Mouse (Mus musculus) lung, postnatal 14 days (tissue): ENCODE measurements around the gene Cyb561a3.

Experiments
- DNase-seq: peaks from one replicate; pipeline ENCODE4 v3.0.0; 2021

The Cyb561a3 gene

DNA sequence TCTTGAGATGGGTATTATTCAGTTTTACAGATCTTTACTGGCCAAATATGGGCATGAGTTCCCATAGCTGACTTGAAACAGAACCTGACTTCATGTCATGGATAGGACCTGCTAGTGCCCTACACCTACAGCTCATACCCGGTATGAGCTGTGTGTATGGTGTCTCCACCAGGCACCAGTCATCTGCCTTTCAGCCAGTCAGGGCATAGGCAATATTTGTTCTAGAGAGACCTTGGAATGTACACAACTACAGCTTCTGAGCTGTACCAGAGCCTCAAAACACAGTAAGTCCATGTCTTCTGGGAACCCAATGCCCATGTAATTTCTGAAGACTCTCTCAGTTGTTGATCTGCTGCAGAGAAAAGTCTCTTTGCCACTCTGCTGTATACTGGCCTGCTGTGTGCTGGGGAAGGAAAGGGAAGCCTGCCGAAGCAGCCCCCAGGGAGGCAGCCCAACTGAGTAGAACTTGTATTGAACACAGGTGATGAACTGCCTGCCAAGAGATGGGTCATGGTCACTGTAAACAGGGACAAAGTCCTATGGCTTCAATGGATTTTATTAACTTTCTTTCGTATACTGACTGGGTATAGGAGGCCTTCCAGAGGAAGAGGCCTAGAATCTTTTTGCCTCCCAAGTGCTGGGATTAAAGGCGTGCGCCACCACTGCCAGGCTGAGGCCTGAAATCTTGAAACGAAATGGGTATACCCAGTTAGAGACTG, 14.8 kb downstream of the Cyb561a3 start:
- no peak for DNase-seq

DNA sequence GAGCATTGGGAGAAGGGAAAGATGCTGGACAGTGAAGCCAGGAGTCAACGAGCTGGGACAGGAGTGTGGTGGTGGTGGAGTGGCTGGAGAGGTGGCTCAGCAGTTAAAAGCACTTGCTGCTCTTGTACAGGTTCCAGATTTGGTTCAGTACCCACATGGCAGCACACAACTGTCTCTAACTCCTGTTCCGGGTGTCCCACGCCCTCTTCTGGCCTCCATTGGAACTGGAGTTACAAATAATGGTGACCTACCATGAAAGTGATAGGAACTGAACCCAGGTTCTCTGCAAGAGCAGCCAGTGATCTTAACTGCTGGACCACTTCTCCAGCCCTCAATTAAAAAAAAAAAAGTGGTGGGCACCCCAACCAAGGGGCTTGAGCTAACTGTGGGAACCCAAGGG, 21.2 kb downstream of the Cyb561a3 start:
- DNase-seq, result peak; percentile 30

DNA sequence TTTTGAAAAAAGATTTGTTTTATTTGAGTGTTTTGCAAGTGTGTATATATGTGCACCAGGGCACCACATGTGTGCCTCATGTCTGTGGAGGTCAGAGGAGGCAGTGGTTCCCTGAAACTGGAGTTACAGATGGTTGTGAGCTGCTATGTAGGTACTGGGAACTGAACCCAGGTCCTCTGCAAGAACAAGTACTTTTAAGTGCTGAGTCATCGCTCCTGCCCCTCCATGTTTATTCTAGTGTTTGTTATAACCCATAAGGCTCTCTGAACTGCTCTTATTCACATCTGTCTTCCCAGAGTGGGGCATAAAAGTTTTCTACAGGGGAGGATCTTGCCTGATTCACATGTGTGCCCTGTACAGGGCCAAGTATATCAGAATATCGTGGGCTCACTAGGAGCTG, 22.7 kb downstream of the Cyb561a3 start:
- no peak for DNase-seq

GRCm38 (mm10) chr19:10602247-10602769, 25.3 kb downstream of the Cyb561a3 start:
- DNase-seq, result no peak

GRCm38 (mm10) chr19:10602787-10603186, 25.8 kb downstream of the Cyb561a3 start:
- peak; percentile 93 for DNase-seq

- DNase-seq, result no peak
These were observed 26.9 kb downstream of the Cyb561a3 start for GRCm38 (mm10) chr19:10603660-10604523.

- DNase-seq, result no peak
These were observed 27.6 kb downstream of the Cyb561a3 start for GRCm38 (mm10) chr19:10604534-10604933.

- peak; percentile 99 for DNase-seq
These were observed 28.4 kb downstream of the Cyb561a3 start, which contains the start of the genes Ddb1 and Tkfc for GRCm38 (mm10) chr19:10605293-10605900. Ddb1 (plus strand) TSS chr19:10605327. Tkfc (minus strand) TSS chr19:10605654.

DNA sequence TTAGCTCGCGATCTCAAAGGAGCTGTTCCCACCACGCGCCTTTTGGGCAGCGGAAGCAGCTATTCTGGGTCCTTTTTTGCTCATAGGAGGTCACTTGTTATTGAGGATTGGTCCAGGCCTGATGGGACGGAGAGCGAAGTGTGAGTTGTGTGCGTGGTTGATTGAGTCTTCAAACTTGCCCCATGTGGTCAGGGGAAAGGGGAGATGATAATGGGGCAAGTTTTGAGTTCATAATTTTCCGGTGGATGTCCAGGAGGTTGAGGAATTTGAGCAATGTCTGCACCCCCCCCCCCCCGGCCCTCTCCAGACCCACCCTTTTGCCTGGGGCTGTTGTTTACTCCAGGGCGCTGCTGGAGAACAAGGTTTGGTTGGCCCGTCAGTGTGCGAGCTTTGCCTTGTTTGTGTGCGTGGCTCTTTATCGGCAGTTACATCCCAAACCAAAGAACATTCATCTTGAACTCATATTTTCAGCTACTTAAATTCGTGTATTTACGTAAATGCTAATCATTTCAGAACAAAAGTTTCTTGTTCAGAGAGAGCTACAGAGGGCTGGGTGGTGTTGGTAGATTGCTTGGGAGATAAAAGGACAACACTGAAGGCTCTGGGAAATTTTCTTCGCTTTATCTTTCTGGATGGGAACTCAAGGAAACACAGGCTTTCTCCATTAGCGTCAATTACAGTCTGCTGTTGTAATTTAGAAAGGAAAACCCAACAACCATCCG, 29.1 kb downstream of the Cyb561a3 start:
- DNase-seq, result peak; percentile 25

DNA sequence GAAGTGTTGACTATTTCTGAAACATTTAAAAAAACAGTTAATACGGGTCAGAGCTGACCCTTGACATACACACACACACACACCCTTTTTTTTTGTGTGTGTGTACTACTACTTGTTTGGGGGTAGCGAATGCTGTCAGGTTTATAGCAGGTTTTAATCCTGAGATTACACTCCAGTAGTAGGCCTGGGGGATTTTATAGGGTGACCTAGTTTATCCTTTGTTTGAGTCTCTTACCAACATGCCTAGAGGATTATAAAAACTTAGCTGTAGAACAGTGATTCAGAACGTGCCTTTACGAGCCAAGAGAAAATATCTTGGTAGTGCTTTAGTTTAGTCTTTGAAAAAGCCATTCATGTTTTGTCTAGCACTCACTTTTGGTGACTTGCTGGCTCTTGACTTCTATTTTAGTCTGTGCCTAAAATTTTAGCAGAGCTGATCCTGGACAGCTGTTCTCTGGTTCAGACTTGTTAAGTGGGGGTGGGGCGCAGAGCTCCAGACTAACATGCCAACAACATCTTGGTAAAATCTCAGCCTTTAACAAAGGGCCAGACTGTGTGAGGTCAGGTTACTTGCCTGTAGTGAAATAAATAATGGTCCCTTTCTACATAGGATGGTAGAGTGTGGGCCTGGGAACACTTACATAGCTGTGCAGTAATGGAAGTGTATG, 31.7 kb downstream of the Cyb561a3 start:
- no peak for DNase-seq

DNA sequence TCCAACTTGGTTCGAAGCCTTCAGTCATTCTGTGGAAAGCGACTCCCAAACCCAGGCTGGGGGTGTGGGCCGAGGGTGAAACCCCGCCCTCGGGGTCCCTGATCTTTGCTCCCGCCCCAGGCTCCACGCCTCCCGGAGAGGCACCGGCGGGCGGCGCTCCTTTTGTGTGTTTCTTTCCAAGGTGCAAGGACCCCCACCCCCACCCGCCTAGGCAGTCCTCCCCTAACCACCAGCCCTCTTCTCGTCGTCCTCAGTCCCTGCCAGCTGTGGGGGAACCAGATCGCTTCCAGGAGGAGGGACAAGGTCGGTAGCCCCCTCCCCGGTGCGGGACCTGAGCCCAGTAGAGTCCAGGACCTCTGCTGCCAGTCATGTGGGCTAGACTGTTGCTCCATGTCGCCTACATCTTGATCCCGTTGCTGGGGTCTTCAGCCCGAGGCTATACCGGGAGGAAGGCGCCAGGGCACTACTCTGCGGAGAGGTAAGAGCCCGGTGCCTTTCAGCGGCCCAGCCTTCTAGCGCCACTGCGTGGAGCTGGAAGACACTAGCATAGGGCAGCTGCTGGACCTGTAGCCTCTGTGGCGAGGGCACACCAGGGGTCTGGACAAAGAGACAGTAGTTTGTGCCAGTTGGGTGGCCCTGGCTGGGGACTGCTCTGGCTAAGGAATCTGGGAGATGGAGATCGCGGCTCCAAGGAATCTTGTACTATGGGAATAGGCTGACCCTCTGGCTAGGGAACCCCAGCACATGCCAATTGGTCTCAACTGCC, 57.3 kb downstream of the Cyb561a3 start, which contains the start of gene Vwce:
TSS of gene Vwce (plus strand) at position 108 of the 766 bp plus-strand sequence.
- peak; percentile 26 for DNase-seq

DNA sequence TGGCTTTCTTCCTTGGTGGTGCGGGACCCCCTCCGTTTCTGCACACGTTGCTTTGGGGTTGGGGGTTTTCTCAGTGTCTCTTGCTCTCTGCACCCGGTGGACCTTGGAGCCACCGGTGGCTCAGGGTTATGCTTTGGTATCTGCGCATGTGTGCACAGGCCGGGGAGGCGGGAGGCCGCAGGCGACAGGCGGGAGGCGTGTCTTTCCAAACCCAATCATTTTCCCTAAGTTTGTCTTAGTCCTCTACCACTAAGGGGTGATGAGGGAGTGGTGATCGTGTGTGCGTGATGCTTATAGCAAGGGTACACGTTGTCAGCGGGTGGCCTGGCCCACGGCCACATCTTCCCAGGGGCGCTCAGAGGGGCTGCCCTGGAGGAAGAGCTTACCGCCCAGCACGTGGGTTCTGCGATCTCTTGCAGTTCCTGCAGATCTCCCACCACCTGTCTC, 57.9 kb downstream of the Cyb561a3 start:
- peak; percentile 22 for DNase-seq

GRCm38 (mm10) chr19:10637840-10638239, 60.9 kb downstream of the Cyb561a3 start:
- DNase-seq, result no peak

GRCm38 (mm10) chr19:10640080-10640479, 63.1 kb downstream of the Cyb561a3 start:
- DNase-seq, result no peak

- no peak for DNase-seq
These were observed 63.8 kb downstream of the Cyb561a3 start for GRCm38 (mm10) chr19:10640589-10641378.
